Mouse (Mus musculus) embryonic facial prominence, embryonic 14.5 days (tissue): Measurements from ENCODE around the gene Srarp. TPM values are rescaled to one million over a fixed set of nuclear protein-coding genes. Genes with fewer than 3 reads are reported as not detected.

Source experiments
- ATAC-seq: fragments of 200-750 bp; cut with Nextera tagmentation; 2 replicates; pipeline ENCODE4 v1.8.0; 2017; ENCODE audit warnings: low read depth, moderate number of reproducible peaks, moderate TSS enrichment
- DNase-seq: peaks from one replicate; pipeline ENCODE4 v3.0.0-alpha.2; 2015; ENCODE audit warnings: low spot score
- H3K27ac ChIP-seq: fragments of 300-500 bp; sonication (generic); replicated peaks from 2 replicates; pipeline ENCODE4 v1.5.1; 2014; ENCODE audit warnings: low read depth, mild to moderate bottlenecking, low read length, moderate library complexity
- H3K27me3 ChIP-seq: fragments of 300-500 bp; sonication (generic); replicated peaks from 2 replicates; pipeline ENCODE4 v1.6.1; 2014; ENCODE audit warnings: low read length; ENCODE audit not compliant: control insufficient read depth, insufficient read depth
- H3K36me3 ChIP-seq: fragments of 300-500 bp; sonication (generic); 2 replicates; pipeline ENCODE4 v1.6.1; 2014; ENCODE audit warnings: low read length, mixed read lengths; ENCODE audit not compliant: control insufficient read depth, insufficient read depth
- H3K4me1 ChIP-seq: fragments of 300-500 bp; sonication (generic); 2 replicates; pipeline ENCODE4 v1.6.1; 2014; ENCODE audit warnings: antibody characterized with exemption, low read length; ENCODE audit not compliant: control insufficient read depth, insufficient read depth
- H3K4me2 ChIP-seq: fragments of 300-500 bp; sonication (generic); 2 replicates; pipeline ENCODE4 v1.6.1; 2014; ENCODE audit warnings: low read depth, mild to moderate bottlenecking, low read length, moderate library complexity, mixed read lengths
- H3K4me3 ChIP-seq: fragments of 300-500 bp; sonication (generic); 2 replicates; pipeline ENCODE4 v1.5.1; 2014; ENCODE audit warnings: low read depth, mild to moderate bottlenecking, low read length
- H3K9ac ChIP-seq: fragments of 300-500 bp; sonication (generic); 2 replicates; pipeline ENCODE4 v1.6.1; 2014; ENCODE audit warnings: low read depth, mild to moderate bottlenecking, low read length, moderate library complexity, mixed read lengths
- H3K9me3 ChIP-seq: fragments of 300-500 bp; sonication (generic); 2 replicates; pipeline ENCODE4 v1.6.1; 2016; ENCODE audit warnings: low read length; ENCODE audit not compliant: control insufficient read depth
- WGBS: fragments of 180-500 bp; shearing (Covaris S2); extraction: QIAGEN DNeasy Blood & Tissue Kit; methylation state at CpG from one replicate; pipeline ENCODE4 v1.1.7; 2014; 5-methylcytosine and 5-hydroxymethylcytosine counted together
- polyA plus RNA-seq: library from polyadenylated mRNA; unstranded; fragments of >200 nt; fragmentation: Nextera tagmentation; extraction: Ambion mirVana; gene quantifications from 2 replicates; pipeline ENCODE4 v1.2.1, GENCODE M21; 2014

Gene Srarp
- polyA plus RNA-seq, 1 experiment from 2014 or later: not detected

DNA sequence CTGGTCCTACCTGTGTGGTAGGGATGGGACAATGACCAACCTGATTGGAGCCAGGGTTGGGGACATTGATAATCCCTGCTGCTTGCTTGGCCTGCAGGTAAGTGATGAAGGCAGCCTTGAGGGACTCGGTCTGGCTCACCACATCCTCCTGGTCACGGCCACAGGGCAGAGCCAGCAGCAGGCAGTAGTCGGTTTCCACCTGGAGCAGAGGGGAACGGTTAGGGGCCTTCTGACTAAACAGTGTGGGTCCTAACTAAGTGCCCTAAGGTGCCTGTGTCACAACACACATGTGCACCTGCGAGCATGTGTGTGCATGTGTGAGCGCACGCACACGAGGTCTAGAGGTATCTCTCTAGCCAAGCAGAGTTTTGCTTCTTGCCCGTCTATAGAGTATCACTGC lies 33.4 kb upstream of the Srarp start:
- DNase-seq (no peak), ATAC-seq (no peak)
- Histone ChIP-seq H3K4me3 (no peak overlapping the region), H3K9ac (no peak overlapping the region), H3K4me1 (no peaks in the 10 kb centered on the region), H3K4me2 (no peak overlapping the region), H3K27me3 (no peaks in the 10 kb centered on the region), H3K27ac (no peak overlapping the region), H3K36me3 (peaks cover 98% of the 10 kb centered on the region), H3K9me3 (0 out of 2 replicates have a peak, but pooled peaks cover 5% of the 10 kb centered on the region)
- 92% methylated on average over 9 of the region's 9 CpGs for WGBS

DNA sequence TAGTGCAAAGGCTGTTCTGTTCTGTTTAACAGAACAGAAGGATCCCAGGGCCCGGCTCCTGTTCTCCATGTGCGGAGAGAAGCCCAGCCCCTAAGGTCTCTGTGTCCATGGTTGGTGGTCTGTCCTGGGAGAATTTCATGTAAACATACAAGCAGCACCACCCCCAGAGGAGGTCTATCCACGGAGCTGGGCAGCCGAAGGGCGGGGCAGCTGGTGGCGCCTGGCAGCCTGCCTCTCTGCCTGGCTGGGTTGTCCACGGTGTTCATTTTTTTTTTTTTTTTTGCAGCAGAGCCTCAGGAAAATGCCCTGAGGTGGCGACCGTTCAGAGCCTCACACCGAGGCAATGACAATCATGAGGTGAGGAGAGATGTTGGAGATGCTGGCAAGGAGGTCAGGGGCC lies 32.7 kb upstream of the Srarp start:
- H3K4me2 ChIP-seq: no peak overlapping the region
- no peaks in the 10 kb centered on the region for H3K27me3 ChIP-seq
- H3K36me3 ChIP-seq: peaks cover 98% of the 10 kb centered on the region
- 0 out of 2 replicates have a peak, but pooled peaks cover 5% of the 10 kb centered on the region for H3K9me3 ChIP-seq
- no peak overlapping the region for H3K4me3 ChIP-seq
- 55% methylated on average over 10 of the region's 10 CpGs for WGBS
- no peak for ATAC-seq
- no peak for DNase-seq
- no peak overlapping the region for H3K27ac ChIP-seq
- no peaks in the 10 kb centered on the region for H3K4me1 ChIP-seq
- no peak overlapping the region for H3K9ac ChIP-seq

DNA sequence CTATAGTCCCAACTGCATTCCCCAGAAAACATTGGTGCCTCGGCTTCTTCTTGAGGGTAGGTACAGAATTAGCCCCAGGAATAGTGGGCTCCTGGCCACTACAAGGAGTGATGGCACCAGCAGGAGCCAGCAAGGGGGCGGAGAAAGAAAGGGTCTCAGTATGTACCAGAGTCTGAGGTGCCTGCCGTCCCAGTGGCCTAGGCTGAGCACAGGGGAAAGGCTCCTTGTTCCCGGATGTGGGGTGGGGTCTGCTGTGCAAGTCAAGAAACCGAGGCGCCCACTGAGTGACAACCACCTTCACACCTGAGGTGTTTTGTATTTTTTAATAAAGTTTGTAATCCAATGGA lies 31.6 kb upstream of the Srarp start:
- H3K27ac ChIP-seq: no peak overlapping the region
- ATAC-seq (no peak), DNase-seq (no peak)
- no peak overlapping the region for H3K4me3 ChIP-seq
- H3K9me3 ChIP-seq: 0 out of 2 replicates have a peak, but pooled peaks cover 5% of the 10 kb centered on the region
- peaks cover 98% of the 10 kb centered on the region for H3K36me3 ChIP-seq
- H3K9ac ChIP-seq: no peak overlapping the region
- no peaks in the 10 kb centered on the region for H3K4me1 ChIP-seq
- WGBS: 76% methylated on average over 6 of the region's 6 CpGs
- H3K4me2 ChIP-seq: no peak overlapping the region
- H3K27me3 ChIP-seq: no peaks in the 10 kb centered on the region

DNA sequence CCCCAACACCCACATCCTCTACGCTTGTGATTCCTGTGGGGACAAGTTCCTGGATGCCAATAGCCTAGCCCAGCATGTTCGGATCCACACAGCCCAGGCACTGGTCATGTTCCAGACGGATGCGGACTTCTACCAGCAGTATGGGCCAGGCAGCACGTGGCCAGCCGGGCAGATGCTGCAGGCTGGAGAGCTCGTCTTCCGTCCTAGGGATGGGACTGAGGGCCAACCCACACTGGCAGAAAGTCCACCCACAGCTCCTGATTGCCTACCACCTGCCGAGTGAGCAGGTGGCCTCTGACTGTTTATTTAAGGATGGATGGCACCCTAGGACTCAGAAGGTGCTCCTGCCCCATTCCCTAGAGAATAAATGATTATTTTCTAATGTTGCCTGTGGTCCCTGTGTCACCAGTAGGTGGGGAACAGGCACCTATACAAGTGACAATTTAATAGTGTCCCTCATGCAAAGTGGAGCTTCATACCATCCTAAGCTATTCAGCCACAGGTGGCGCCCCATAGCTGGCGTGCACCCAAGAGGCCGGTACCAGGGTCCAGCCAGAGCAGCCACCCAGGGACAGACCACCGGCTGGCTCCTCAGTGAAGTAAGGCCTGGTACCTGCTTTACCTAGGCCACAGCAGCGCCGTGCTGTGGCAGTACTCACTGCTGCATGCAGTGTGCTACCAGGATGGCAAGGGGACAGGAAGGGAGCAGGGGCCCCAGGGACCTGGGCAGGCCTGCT lies 31.1 kb upstream of the Srarp start:
- Histone ChIP-seq H3K27ac (no peak overlapping the region), H3K4me2 (no peak overlapping the region), H3K9ac (no peak overlapping the region), H3K4me1 (no peaks in the 10 kb centered on the region), H3K27me3 (no peaks in the 10 kb centered on the region), H3K9me3 (0 out of 2 replicates have a peak, but pooled peaks cover 5% of the 10 kb centered on the region), H3K36me3 (peaks cover 98% of the 10 kb centered on the region), H3K4me3 (no peak overlapping the region)
- no peak for ATAC-seq
- DNase-seq: no peak
- 81% methylated on average over 15 of the region's 15 CpGs for WGBS

DNA sequence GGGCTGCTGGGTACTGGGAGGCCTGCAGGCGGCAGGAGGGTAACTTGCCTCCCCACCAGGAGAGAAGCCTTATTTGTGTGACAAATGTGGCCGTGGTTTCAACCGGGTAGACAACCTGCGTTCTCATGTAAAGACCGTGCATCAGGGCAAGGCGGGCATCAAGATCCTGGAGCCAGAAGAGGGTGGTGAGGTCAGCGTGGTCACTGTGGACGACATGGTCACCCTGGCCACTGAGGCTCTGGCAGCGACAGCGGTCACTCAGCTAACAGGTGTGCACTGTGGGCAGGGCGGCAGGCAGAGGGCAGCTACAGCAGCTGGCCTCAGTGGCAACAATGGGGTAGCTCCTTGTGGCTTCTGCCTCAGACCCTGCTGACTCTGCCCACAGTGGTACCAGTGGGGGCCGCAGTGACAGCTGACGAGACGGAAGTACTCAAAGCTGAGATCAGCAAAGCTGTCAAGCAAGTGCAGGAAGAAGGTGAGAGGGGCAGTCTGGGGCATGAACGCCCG lies 30.4 kb upstream of the Srarp start:
- no peak overlapping the region for H3K4me3 ChIP-seq
- DNase-seq: no peak
- no peak overlapping the region for H3K4me2 ChIP-seq
- H3K36me3 ChIP-seq: peaks cover 95% of the 10 kb centered on the region
- H3K4me1 ChIP-seq: no peaks in the 10 kb centered on the region
- ATAC-seq: no peak
- no peak overlapping the region for H3K9ac ChIP-seq
- no peaks in the 10 kb centered on the region for H3K27me3 ChIP-seq
- no peak overlapping the region for H3K27ac ChIP-seq
- 0 out of 2 replicates have a peak, but pooled peaks cover 2% of the 10 kb centered on the region for H3K9me3 ChIP-seq
- WGBS: 87% methylated on average over 15 of the region's 16 CpGs

DNA sequence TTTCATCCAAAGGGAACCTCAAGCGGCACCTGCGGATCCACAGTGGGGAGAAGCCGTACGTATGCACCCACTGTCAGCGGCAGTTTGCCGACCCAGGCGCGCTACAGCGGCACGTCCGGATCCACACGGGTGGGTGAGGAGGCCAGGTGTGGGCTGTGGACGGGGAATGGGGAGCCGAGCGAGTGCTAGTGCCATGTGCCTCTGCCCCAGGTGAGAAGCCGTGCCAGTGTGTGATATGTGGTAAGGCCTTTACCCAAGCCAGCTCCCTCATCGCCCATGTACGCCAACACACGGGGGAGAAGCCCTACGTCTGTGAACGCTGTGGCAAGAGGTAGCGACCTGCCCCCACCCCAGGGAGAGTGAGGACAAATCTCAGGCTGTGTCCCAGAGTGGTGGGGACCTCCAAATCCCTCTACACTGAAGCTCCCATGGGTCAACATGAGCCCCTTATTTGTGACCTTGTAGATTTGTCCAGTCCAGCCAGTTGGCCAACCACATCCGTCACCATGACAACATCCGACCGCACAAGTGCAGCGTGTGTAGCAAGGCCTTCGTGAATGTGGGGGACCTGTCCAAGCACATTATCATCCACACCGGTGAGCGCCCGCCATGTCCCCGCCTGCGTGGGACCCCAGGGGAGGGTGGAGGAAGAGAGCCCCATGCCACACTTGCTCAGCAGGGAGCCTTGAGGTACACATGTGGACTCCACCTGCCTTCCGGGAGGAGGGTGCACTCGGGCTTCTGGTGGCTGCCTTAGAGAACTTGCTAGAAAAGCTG lies 29.8 kb upstream of the Srarp start:
- Histone ChIP-seq H3K9me3 (no peaks in the 10 kb centered on the region), H3K4me2 (no peak overlapping the region), H3K27me3 (no peaks in the 10 kb centered on the region), H3K36me3 (peaks cover 89% of the 10 kb centered on the region), H3K27ac (no peak overlapping the region), H3K4me3 (no peak overlapping the region), H3K4me1 (no peaks in the 10 kb centered on the region), H3K9ac (no peak overlapping the region)
- 90% methylated on average over 33 of the region's 34 CpGs for WGBS
- no peak for ATAC-seq
- DNase-seq: no peak

DNA sequence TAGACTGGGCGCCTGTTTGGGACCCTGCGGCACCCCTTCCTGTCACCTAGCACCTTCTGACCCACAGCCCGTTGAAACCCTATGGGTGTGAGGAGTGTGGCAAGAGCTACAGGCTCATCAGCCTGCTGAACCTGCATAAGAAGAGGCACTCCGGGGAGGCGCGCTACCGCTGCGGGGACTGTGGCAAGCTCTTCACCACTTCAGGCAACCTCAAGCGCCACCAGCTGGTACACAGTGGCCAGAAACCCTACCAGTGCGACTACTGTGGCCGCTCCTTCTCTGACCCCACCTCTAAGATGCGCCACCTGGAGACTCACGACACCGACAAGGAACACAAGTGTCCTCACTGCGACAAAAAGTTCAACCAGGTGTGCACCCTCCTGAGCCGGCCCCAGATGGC lies 28.8 kb upstream of the Srarp start:
- Histone ChIP-seq H3K4me2 (no peak overlapping the region), H3K4me1 (no peaks in the 10 kb centered on the region), H3K4me3 (no peak overlapping the region), H3K27me3 (no peaks in the 10 kb centered on the region), H3K9me3 (no peaks in the 10 kb centered on the region), H3K36me3 (peaks cover 82% of the 10 kb centered on the region), H3K27ac (no peak overlapping the region), H3K9ac (no peak overlapping the region)
- WGBS: 75% methylated on average over 16 of the region's 16 CpGs
- ATAC-seq: no peak
- no peak for DNase-seq

DNA sequence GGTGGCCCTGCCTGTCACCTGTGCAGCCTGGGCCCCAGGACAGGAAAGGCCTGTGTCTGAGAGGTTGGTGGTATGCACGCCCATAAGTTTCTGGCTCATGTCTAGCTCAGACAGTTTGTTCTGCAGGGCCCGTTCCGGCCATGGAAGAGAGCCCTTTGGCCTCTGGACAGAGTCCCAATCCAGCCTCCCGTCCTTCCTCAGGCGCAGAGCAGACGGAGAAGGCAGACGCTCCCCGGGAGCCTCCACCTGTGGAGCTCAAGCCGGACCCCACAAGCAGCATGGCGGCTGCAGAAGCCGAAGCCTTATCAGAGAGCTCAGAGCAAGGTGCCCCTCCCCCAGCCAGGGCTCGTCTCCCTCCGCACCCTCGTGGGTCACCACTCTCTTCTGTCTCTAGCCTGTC lies 27.6 kb upstream of the Srarp start:
- H3K4me3 ChIP-seq: no peak overlapping the region
- H3K36me3 ChIP-seq: peaks cover 70% of the 10 kb centered on the region
- no peak overlapping the region for H3K27ac ChIP-seq
- H3K27me3 ChIP-seq: no peaks in the 10 kb centered on the region
- no peak overlapping the region for H3K9ac ChIP-seq
- DNase-seq (no peak), ATAC-seq (no peak)
- peaks cover under 1% of the 10 kb centered on the region; the same call in 1 of the 2 replicates for H3K4me1 ChIP-seq
- WGBS: 79% methylated on average over 12 of the region's 14 CpGs
- no peaks in the 10 kb centered on the region for H3K9me3 ChIP-seq
- H3K4me2 ChIP-seq: no peak overlapping the region
